13 mouse cellular contexts compared by ENCODE assay signal in the genomic region with DNA sequence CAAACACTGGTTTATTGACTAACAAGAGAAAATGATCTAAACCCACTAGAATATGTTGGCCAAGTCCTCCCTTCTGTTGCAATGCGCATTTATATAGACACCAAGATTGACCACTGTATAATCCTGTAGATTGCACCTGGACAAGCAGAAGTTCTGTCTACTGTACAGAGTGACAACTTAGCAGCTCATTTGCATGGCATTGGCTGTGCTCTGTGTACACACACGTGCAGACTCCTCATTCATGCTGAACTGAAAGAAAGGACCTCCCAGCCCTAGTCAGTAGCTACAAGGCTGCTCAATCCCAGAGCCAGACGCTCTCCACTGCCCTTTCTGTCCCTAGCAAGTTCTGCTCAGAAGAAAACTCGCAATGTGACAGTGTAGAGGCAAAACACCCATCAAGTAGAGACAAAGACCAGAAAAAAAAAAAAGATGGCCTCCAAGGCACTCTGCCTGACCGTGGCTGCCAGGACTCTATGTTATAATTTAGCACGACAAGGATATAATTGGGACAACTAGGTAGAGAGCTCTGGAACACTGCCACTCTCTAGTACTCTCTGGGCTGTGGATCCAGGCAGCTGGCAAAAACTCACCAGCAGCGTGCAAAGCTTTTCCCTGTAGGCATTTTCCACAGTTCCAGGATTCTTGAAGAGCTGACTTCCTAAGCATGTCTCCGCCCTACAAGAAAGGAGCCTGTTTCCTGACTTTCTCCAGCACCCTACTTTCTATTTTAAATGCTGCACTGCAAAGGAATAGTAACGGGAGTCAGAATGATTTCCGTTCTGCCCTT.
DNase-seq lines count a peak whose midpoint lies in the region; ATAC-seq and TF ChIP-seq lines count a peak whose summit lies in the region.
"Had no signal": no experiment of that assay in that cellular context is flagged by ENCODE, and none has a peak within 500 bp of the region (broad histone marks: within the 10 kb centered on the region; RNA-seq: fewer than 3 reads in every experiment).

No protein-coding gene starts in this region.

- no peak for TF ChIP-seq CTCF in gastrocnemius, adult 2 months (IDR thresholded peaks at IDR 0.05)

- H3K9ac ChIP-seq in kidney, embryonic 15.5 days, result no peak overlapping the region
- H3K9ac ChIP-seq in kidney, embryonic 16.5 days (replicated peaks; ENCODE audit: low read length), result no peak overlapping the region
- no peak overlapping the region for H3K9ac ChIP-seq in midbrain, embryonic 15.5 days
- H3K9ac ChIP-seq: hindbrain, embryonic 15.5 days; liver, postnatal 0 days; neural tube, embryonic 15.5 days had no signal

- 82% methylated on average over 10 of the region's 10 CpGs for WGBS in kidney, embryonic 15.5 days
- WGBS in kidney, embryonic 16.5 days, result 82% methylated on average over 10 of the region's 10 CpGs
- WGBS in midbrain, embryonic 15.5 days, result 79% methylated on average over 10 of the region's 10 CpGs

- H3K27me3 ChIP-seq in kidney, embryonic 15.5 days, result no peaks in the 10 kb centered on the region
- H3K27me3 ChIP-seq in kidney, embryonic 16.5 days (ENCODE audit: insufficient read depth, low read length), result no peaks in the 10 kb centered on the region
- H3K27me3 ChIP-seq in midbrain, embryonic 15.5 days (replicated peaks), result no peaks in the 10 kb centered on the region
- H3K27me3 ChIP-seq: hindbrain, embryonic 15.5 days; neural tube, embryonic 15.5 days had no signal

- peak; percentile 76 for DNase-seq in brain, adult 2 months (ENCODE audit: low read depth, low spot score)
- peak; percentile 24 for DNase-seq in gonadal fat pad, adult 2 months (ENCODE audit: low read depth)
- peak; percentile 20 to 43 for DNase-seq in left cerebral cortex, adult 18-20 months (ENCODE audit: low spot score in 2 of 2)
- no peak for DNase-seq in gastrocnemius, adult 2 months
- DNase-seq in MN1 (ENCODE audit: low spot score), result no peak
- DNase-seq: adrenal gland, adult 2 months; cerebellum, adult 8-10 months; liver, postnatal 0 days had no signal

- no peak overlapping the region for H3K4me2 ChIP-seq in kidney, embryonic 15.5 days
- H3K4me2 ChIP-seq in kidney, embryonic 16.5 days (replicated peaks; ENCODE audit: low read depth, low read length), result no peak overlapping the region
- no peak overlapping the region for H3K4me2 ChIP-seq in midbrain, embryonic 15.5 days
- H3K4me2 ChIP-seq: hindbrain, embryonic 15.5 days; neural tube, embryonic 15.5 days had no signal

- no peak for ATAC-seq in kidney, embryonic 15.5 days (replicated peaks; ENCODE audit: low FRiP score)
- ATAC-seq in kidney, embryonic 16.5 days (ENCODE audit: low FRiP score, low TSS enrichment), result no peak
- no peak for ATAC-seq in midbrain, embryonic 15.5 days (replicated peaks)
- ATAC-seq: liver, postnatal 0 days had no signal

- no peak overlapping the region for H3K4me3 ChIP-seq in kidney, embryonic 15.5 days (replicated peaks)
- no peak overlapping the region for H3K4me3 ChIP-seq in kidney, embryonic 16.5 days (ENCODE audit: low read length)
- no peak overlapping the region for H3K4me3 ChIP-seq in gastrocnemius, adult 2 months
- H3K4me3 ChIP-seq in midbrain, embryonic 15.5 days, result no peak overlapping the region
- H3K4me3 ChIP-seq: hindbrain, embryonic 15.5 days; neural tube, embryonic 15.5 days had no signal

- 0 out of 2 replicates have a peak, but pooled peaks cover 6% of the 10 kb centered on the region for H3K4me1 ChIP-seq in kidney, embryonic 15.5 days
- 0 out of 2 replicates have a peak, but pooled peaks cover 2% of the 10 kb centered on the region for H3K4me1 ChIP-seq in kidney, embryonic 16.5 days (ENCODE audit: insufficient read depth, low read length)
- H3K4me1 ChIP-seq in midbrain, embryonic 15.5 days, result peaks cover 3% of the 10 kb centered on the region; the same call in 1 of the 2 replicates
- H3K4me1 ChIP-seq: hindbrain, embryonic 15.5 days; neural tube, embryonic 15.5 days had no signal

- H3K36me3 ChIP-seq in kidney, embryonic 15.5 days, result no peaks in the 10 kb centered on the region
- H3K36me3 ChIP-seq in kidney, embryonic 16.5 days (ENCODE audit: insufficient read depth, low read length), result no peaks in the 10 kb centered on the region
- H3K36me3 ChIP-seq in midbrain, embryonic 15.5 days (replicated peaks), result no peaks in the 10 kb centered on the region
- H3K36me3 ChIP-seq: hindbrain, embryonic 15.5 days; neural tube, embryonic 15.5 days had no signal

- intact Hi-C loops in gastrocnemius, adult 2 months (cut with DNase I), result no loop called here

- H3K9me3 ChIP-seq in kidney, embryonic 15.5 days (replicated peaks), result no peaks in the 10 kb centered on the region
- no peaks in the 10 kb centered on the region for H3K9me3 ChIP-seq in kidney, embryonic 16.5 days (ENCODE audit: low read length)
- no peaks in the 10 kb centered on the region for H3K9me3 ChIP-seq in midbrain, embryonic 15.5 days
- H3K9me3 ChIP-seq: hindbrain, embryonic 15.5 days; neural tube, embryonic 15.5 days had no signal

- H3K27ac ChIP-seq in kidney, embryonic 15.5 days, result 0 out of 2 replicates have a peak overlapping the region, but pooled peaks have one; percentile 41
- H3K27ac ChIP-seq in kidney, embryonic 16.5 days (ENCODE audit: low read length), result no peak overlapping the region; the same call in 1 of the 2 replicates
- H3K27ac ChIP-seq in gastrocnemius, adult 2 months, result no peak overlapping the region
- H3K27ac ChIP-seq in midbrain, embryonic 15.5 days, result no peak overlapping the region
- H3K27ac ChIP-seq: hindbrain, embryonic 15.5 days; neural tube, embryonic 15.5 days had no signal

Comparison
In these comparisons a context has a peak if more than half of its experiments do, and no peak if none do; other contexts are left out.
1. DNase-seq: peak in brain, adult 2 months (single experiment), gonadal fat pad, adult 2 months (single experiment) and left cerebral cortex, adult 18-20 months (2 of 2); none in gastrocnemius, adult 2 months (single experiment) and MN1 (single experiment).